Mouse (Mus musculus) ES-E14 (cell line): Measurements from ENCODE around the gene Ophn1. TPM values are rescaled to one million over a fixed set of nuclear protein-coding genes. Genes with fewer than 3 reads are reported as not detected.

Source experiments
- DNase-seq: peaks from one replicate; pipeline ENCODE4 v3.0.0-alpha.2; 2013; ENCODE audit warnings: low read depth, low spot score
- H3K27ac ChIP-seq: 2 replicates; pipeline ENCODE4 v1.5.1; 2012; ENCODE audit warnings: low read depth, mild to moderate bottlenecking, low read length, moderate library complexity, mixed read lengths; ENCODE audit not compliant: poor library complexity, insufficient read depth, severe bottlenecking
- H3K36me3 ChIP-seq: 2 replicates; pipeline ENCODE4 v1.6.1; 2012; ENCODE audit warnings: mild to moderate bottlenecking, low read length, moderate library complexity, mixed read lengths; ENCODE audit not compliant: control insufficient read depth, poor library complexity, insufficient read depth, severe bottlenecking
- H3K4me1 ChIP-seq, 2 experiments: fragments of 150-350 bp in 1 of 2; sonication (generic) in 1 of 2; 2 replicates each; pipeline ENCODE4 v1.6.1; 2012; ENCODE audit warnings: low read length in 2 of 2, mild to moderate bottlenecking in 1 of 2, mixed read lengths in 1 of 2; ENCODE audit not compliant: control insufficient read depth in 2 of 2, insufficient read depth in 2 of 2, poor library complexity in 1 of 2
- H3K4me3 ChIP-seq, 2 experiments: fragments of 150-350 bp in 1 of 2; sonication (generic) in 1 of 2; 2 replicates each; pipeline ENCODE4 v1.5.1; 2012; ENCODE audit warnings: low read length in 2 of 2, low read depth in 1 of 2, mild to moderate bottlenecking in 1 of 2, mixed read lengths in 1 of 2; ENCODE audit not compliant: insufficient read depth in 1 of 2, poor library complexity in 1 of 2, severe bottlenecking in 1 of 2
- H3K9ac ChIP-seq: 2 replicates; pipeline ENCODE4 v1.6.1; 2012; ENCODE audit warnings: low read depth, mild to moderate bottlenecking, low read length, mixed read lengths; ENCODE audit not compliant: poor library complexity, insufficient read depth, severe bottlenecking
- H3K9me3 ChIP-seq: fragments of 150-350 bp; sonication (generic); 2 replicates; pipeline ENCODE4 v1.6.1; 2012; ENCODE audit warnings: low read depth, mild to moderate bottlenecking, low read length; ENCODE audit not compliant: control insufficient read depth, insufficient read depth
- CHD2 ChIP-seq: IDR thresholded peaks from 2 replicates; pipeline ENCODE4 v1.6.1; 2014; ENCODE audit warnings: mild to moderate bottlenecking, low read depth, low read length, inconsistent platforms
- HCFC1 ChIP-seq: IDR thresholded peaks from 2 replicates; pipeline ENCODE4 v1.6.1; 2012; ENCODE audit warnings: low read length, inconsistent platforms, borderline replicate concordance; ENCODE audit not compliant: insufficient read depth
- MAFK ChIP-seq: IDR thresholded peaks from 2 replicates; pipeline ENCODE4 v1.6.1; 2014; ENCODE audit warnings: mild to moderate bottlenecking, low read depth, low read length, inconsistent platforms; ENCODE audit not compliant: insufficient read depth
- ZC3H11A ChIP-seq: IDR thresholded peaks from 2 replicates; pipeline ENCODE4 v1.6.1; 2012; ENCODE audit warnings: low read depth, mild to moderate bottlenecking, inconsistent platforms, low read length, borderline replicate concordance
- ZNF384 ChIP-seq: IDR thresholded peaks from 2 replicates; pipeline ENCODE4 v1.6.1; 2012; ENCODE audit warnings: low read depth, low read length, inconsistent platforms
- in situ Hi-C, 2 experiments: fragments of 600-800 bp; cut with MboI; formaldehyde crosslinking; loops; one replicate each; pipeline ENCODE4 v1.15.1; 2025; ENCODE audit warnings: low sequenced_read_pairs in 2 of 2, inconsistent platforms in 1 of 2; ENCODE audit not compliant: unreplicated experiment in 2 of 2
- total RNA-seq: library from RNA; depleted of rRNA; stranded (reverse); fragments of 300-350 nt; gene quantifications from 2 replicates; pipeline ENCODE4 v1.2.3, GENCODE M21; 2012; rRNA removed

Gene Ophn1
- total RNA-seq, result 2.5 and 2.9 TPM in 2 replicates

DNA sequence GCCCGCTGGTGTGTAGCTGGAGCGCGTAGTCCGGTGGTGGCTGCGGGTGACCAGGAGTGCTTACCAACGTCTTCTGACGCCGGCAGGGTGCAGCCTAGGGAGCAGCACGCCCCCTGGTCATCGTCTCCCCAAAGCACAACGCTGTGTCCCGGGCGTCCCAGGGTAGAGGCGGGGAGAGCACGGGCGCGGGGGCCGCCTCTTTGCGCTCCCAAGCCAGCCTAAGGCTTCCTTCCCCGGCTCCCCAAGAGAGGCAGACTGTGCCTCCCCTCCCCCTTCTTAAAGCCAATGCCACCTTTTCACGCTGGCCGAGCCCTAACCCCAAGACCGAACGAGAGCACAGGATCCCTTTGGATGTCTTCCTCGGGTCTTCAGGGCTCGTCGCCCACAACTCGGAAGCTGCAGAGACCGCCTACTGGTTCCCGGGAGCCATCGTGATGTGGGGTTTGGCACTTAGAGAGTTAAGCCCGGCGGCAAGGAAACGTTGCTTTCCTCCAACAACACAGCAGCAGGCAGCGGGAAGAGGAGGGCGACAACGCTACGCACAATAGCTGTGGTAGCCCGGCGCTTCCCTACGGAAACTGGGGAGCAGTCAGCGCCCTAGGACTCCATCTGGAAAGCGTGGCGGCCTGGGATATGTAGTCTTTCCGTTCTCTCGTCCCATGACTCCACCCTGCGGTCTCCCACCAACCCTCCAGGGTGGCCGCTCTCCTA is at the start of gene Ophn1:
TSS of gene Ophn1 (minus strand) at position 620 of the 711 bp plus-strand sequence.
- in situ Hi-C loops, result no loop called here
- Histone ChIP-seq H3K9me3 (no peaks in the 10 kb centered on the region), H3K9ac (peak within 1 kb of the TSS; percentile 46), H3K27ac (no peak within 1 kb of the TSS; the same call in 1 of the 2 replicates), H3K36me3 (no peaks in the 10 kb centered on the region), H3K4me3 (peak within 1 kb of the TSS; percentile 76 to 78), H3K4me1 (no peaks in the 10 kb centered on the region)
- DNase-seq, result no peak
- TF ChIP-seq ZC3H11A, result no peak
- peak; percentile 85 for TF ChIP-seq HCFC1

DNA sequence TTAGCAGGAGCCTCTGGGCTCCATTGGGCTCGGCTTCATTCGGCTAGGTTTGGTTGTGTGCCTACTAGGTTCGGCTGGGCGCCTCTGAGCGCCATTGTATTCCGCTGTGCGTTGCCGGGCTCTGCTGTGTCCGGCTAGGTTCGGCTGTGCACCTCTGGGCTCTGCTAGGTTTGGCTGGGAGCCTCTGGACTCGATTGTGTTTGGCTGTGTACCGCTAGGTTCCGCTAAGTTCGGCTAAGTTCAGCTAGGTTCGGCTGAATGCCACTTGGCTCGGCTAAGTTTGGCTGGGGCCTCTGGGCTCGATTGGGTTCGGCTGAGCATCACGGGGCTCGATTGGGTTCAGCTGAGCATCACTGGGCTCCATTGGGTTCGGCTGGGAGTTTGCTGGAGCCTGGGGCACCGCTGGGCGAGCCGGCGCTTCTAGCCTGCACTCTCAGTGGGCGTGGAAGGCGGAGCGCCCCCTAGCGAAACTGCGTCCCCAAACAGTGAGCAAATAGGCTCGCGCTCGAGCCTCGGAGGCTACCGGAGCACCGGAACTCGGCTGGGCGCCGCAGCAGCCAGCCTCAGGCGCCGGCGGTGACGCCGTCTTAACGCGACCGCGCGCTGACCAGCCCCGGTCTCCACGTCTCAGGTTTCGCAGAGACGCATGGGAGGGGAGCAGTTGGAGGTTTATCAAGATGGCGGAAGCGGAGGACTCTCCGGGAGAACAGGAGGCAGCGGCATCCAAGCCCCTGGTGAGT is 46.9 kb upstream of the Ophn1 start:
- Histone ChIP-seq H3K36me3 (no peaks in the 10 kb centered on the region; the same call in 1 of the 2 replicates), H3K4me1 (no peaks in the 10 kb centered on the region; a peak in 1 of 4 replicates), H3K9me3 (no peaks in the 10 kb centered on the region), H3K9ac (peak overlapping the region; percentile 87), H3K27ac (peak overlapping the region; percentile 77), H3K4me3 (peak overlapping the region; percentile 79 to 94)
- DNase-seq, result peak; percentile 77
- in situ Hi-C loops, result loop anchor here in 1 of 2 experiments (25.0 kb wide), 1 partner anchor 225 kb away; no protein-coding TSS in a partner anchor
- TF ChIP-seq MAFK (no peak), HCFC1 (peak; percentile 69; the same call in 1 of the 2 replicates), CHD2 (no peak), ZNF384 (no peak), ZC3H11A (0 out of 2 replicates have a peak, but pooled peaks have one; percentile 17)

DNA sequence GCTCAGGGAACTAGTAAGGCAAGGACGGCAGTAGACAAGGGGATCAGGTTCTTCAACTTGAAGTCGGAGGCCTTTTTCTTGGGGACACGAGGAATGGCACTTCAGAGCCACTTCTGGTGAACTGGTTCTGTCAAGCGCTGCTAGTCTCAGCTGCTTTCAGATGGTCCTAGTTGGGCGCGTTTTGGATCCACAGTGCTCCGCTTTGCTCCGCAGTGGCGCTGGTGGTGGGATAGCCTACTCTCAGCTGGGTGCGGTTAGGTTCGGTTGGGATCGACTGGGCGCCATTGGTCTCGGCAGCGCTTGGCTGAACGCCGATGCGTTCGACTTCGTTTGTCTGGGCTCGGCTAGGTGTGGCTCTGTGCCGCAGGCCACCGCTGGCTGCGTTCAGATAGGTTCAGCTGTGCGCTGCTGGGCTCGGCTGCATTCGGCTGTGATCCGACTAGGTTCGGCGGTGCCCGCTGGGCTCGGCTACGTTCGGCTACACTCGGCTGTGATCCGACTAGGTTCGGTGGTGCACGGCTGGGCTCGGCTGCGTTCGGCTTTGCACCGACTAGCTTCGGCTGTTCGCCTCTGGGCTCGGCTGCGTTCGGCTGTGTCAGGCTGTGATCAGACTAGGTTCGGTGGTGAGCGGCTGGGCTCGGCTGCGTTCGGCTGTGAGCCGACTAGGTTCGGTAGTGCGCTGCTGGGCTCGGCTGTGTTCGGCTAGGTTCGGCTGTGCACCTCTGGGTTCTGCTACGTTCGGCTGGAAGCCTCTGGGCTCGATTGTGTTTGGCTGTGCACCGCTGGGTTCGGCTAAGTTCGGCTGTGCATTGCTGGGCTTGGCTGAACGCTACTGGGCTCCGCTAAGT is 46.1 kb upstream of the Ophn1 start:
- Histone ChIP-seq H3K4me3 (peak overlapping the region; percentile 79 to 94), H3K9ac (peak overlapping the region; percentile 80), H3K4me1 (no peaks in the 10 kb centered on the region; a peak in 1 of 4 replicates), H3K27ac (peak overlapping the region; percentile 77), H3K36me3 (no peaks in the 10 kb centered on the region), H3K9me3 (no peaks in the 10 kb centered on the region)
- TF ChIP-seq ZC3H11A, result no peak; the same call in none of the 2 replicates
- TF ChIP-seq HCFC1, result no peak
- TF ChIP-seq CHD2, result no peak
- no peak for TF ChIP-seq MAFK
- TF ChIP-seq ZNF384, result no peak
- in situ Hi-C loops, result loop anchor here in 1 of 2 experiments (25.0 kb wide), 1 partner anchor 225 kb away; no protein-coding TSS in a partner anchor
- peak; percentile 43 for DNase-seq

DNA sequence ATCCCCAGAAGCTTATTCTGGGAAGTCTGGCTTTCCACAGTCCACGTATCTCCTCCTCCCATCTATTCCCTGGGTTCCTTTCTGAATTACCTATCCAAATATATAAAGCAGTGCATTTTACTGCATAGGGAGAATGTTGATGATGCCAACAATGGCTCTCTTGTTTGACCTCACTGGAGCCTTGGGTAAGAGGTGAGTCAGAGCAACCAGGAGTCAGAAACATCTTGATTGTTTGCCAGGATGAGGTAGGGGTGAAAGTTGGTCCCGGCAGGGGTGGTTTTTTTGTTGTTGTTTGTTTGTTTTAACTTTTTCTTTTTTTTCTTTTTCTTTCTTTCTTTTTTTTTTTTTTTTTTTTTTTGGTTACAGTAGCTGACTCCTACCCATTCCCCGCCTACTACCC is 45.3 kb upstream of the Ophn1 start, which contains the start of gene Yipf6:
TSS of gene Yipf6 (plus strand) at position 216 of the 400 bp plus-strand sequence.
- peak within 1 kb of the TSS; percentile 80 for H3K9ac ChIP-seq
- no peaks in the 10 kb centered on the region for H3K9me3 ChIP-seq
- TF ChIP-seq ZC3H11A, result no peak
- TF ChIP-seq ZNF384, result 0 out of 2 replicates have a peak, but pooled peaks have one; percentile 34
- TF ChIP-seq CHD2, result no peak
- no peak for TF ChIP-seq MAFK
- H3K36me3 ChIP-seq, result no peaks in the 10 kb centered on the region
- H3K27ac ChIP-seq, result peak within 1 kb of the TSS; percentile 77
- peak within 1 kb of the TSS; percentile 79 to 94 for H3K4me3 ChIP-seq
- H3K4me1 ChIP-seq, result no peaks in the 10 kb centered on the region; a peak in 1 of 4 replicates
- in situ Hi-C loops, result loop anchor here in 1 of 2 experiments (25.0 kb wide), 1 partner anchor 224 kb away; no protein-coding TSS in a partner anchor
- DNase-seq, result no peak
